Mouse (Mus musculus) CD4-positive naive resting alpha-beta T cell, adult 76 days (primary cell): ENCODE data around the gene Olfr606. TPM values are rescaled to one million over a fixed set of nuclear protein-coding genes. Genes with fewer than 3 reads are reported as not detected.

Source experiments
- total RNA-seq: library from RNA; stranded (reverse); gene quantifications from one replicate; pipeline ENCODE4 v1.2.4, GENCODE M21; 2023

The Olfr606 gene
- total RNA-seq, result not detected

DNA sequence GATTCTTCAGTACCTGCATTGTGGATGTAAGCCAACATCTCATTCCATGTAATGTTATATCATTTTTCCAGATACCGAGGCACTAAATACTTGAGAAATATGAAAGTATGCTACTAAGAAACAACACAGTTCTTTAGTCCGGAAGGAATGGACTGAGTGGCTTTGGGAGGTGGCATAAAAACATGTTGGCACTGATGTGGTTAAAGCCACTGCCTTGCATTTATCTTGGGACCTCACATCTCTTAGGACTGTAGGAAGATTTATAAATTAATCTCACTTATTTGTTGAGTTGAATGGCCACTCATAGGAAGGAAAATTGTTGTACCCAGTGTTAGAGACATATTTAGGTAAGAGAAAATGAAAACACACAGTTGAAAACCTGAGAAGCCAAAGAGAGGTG lies at the start of gene Olfr606:
Gene Olfr606 (plus strand): TSS at position 301 of the 400 bp plus-strand sequence.

DNA sequence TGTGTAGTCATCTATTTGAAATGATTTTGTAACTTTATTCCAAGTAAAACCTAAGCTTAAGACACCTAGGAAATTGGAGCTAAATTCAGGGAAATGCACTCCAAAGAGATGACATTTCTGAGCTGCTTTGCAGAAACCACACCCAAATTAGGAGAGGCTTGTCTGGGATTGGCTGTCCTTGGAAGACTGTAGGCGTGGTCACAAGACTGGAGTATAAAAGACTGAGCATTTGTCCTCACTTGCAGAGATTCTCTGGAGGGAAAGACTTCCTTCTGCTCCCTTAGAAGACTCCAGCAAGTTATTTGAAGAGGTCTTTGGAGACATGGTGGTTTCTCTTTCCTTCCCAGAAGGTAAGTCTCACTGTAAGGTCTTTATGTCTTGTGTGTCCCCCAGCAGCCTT lies 34.1 kb upstream of the Olfr606 start, which contains the start of gene Usp17lc:
Gene Usp17lc (plus strand): TSS at position 301 of the 400 bp plus-strand sequence.

DNA sequence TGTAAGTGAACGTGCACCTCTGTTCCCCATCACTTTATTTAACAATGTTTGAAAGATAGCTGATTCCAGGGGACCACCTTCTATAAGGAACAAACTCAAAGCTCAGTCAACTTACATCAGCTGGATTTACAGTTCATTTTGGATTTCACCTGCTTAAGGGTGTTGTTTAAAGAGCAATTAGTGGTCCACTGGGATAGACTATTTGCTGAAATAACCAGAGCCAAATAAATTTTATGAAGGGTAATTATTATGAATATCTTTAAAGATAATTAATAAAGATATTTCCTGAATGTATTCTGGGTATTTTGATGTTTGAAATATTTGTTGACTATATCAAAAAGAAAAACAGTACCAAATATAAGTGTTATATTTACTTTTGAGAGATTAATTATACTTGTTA lies 3.5 kb upstream of the Olfr606 start, which contains the start of gene Olfr605:
Gene Olfr605 (minus strand): TSS at position 101 of the 400 bp plus-strand sequence.

DNA sequence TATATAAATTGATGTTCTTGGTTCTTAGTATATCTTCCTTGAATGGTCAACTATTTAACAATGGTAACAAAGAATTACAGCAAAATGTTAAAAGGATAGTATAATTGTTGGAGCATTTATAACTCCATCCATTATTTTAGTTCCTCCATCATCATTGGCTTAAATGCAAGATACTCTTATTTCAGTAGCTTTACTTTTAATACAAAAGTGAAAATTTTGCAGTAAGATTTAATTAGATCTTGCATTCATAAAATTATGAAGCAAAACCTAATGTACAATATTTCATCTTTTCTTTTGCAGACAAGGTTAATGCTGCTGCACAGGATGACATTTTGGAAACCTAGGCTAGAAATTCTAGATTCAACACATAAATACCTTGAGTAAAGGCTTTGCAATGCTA lies 20.7 kb downstream of the Olfr606 start, which contains the start of gene Olfr608:
Gene Olfr608 (plus strand): TSS at position 301 of the 400 bp plus-strand sequence.

DNA sequence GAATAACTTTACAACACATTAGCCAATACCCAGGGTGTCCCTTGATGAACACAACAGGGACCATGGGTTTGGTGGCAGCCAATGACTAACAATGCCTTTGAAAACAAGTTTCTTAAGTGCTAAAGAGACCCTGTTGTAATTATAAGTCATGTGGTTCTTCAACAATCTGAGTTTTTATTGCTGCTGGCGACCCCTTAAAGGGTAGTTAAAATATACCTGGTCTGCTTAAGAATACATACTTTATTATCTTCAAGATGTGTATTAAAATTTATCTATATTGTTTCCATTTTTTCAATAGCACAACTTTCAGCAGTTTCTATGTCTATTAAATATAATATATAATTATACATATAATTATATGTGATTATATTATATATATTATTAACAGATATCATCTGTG lies 49.1 kb downstream of the Olfr606 start, which contains the start of gene Olfr609:
Gene Olfr609 (minus strand): TSS at position 101 of the 400 bp plus-strand sequence.

Other genes starting within 250 kb of the Olfr606 start
- not detected for gene Olfr593, start 237.2 kb upstream of the Olfr606 start, total RNA-seq
- gene Olfr594, start 232.1 kb upstream of the Olfr606 start, total RNA-seq, result not detected
- not detected for gene Usp17ld, start 196.5 kb upstream of the Olfr606 start, total RNA-seq
- gene Olfr596, start 143.4 kb upstream of the Olfr606 start, total RNA-seq, result not detected
- not detected for gene Olfr597, start 132.7 kb upstream of the Olfr606 start, total RNA-seq
- gene Olfr598, start 125.5 kb upstream of the Olfr606 start, total RNA-seq, result not detected
- gene Olfr599, start 113.1 kb upstream of the Olfr606 start, total RNA-seq, result not detected
- gene Olfr600, start 99.4 kb upstream of the Olfr606 start, total RNA-seq, result not detected
- gene Olfr601, start 86.4 kb upstream of the Olfr606 start, total RNA-seq, result not detected
- gene Olfr603, start 62.9 kb upstream of the Olfr606 start, total RNA-seq, result not detected
- gene Usp17lc, start 34.0 kb upstream of the Olfr606 start, total RNA-seq, result not detected
- gene Olfr605, start 3.6 kb upstream of the Olfr606 start, total RNA-seq, result not detected
- not detected for gene Olfr607, start 15.1 kb downstream of the Olfr606 start, total RNA-seq
- gene Olfr608, start 20.8 kb downstream of the Olfr606 start, total RNA-seq, result not detected
- not detected for gene Olfr609, start 49.0 kb downstream of the Olfr606 start, total RNA-seq
- not detected for gene Olfr610, start 63.1 kb downstream of the Olfr606 start, total RNA-seq
- not detected for gene Olfr611, start 71.8 kb downstream of the Olfr606 start, total RNA-seq
- gene Olfr612, start 93.7 kb downstream of the Olfr606 start, total RNA-seq, result not detected
- gene Olfr613, start 99.0 kb downstream of the Olfr606 start, total RNA-seq, result not detected
- gene Olfr615, start 107.0 kb downstream of the Olfr606 start, total RNA-seq, result not detected
- not detected for gene Olfr616, start 120.1 kb downstream of the Olfr606 start, total RNA-seq
- not detected for gene Olfr617, start 124.0 kb downstream of the Olfr606 start, total RNA-seq
- gene Olfr618, start 141.1 kb downstream of the Olfr606 start, total RNA-seq, result not detected
- not detected for gene Olfr619, start 151.5 kb downstream of the Olfr606 start, total RNA-seq
- not detected for gene Olfr620, start 163.5 kb downstream of the Olfr606 start, total RNA-seq
- not detected for gene Olfr622, start 193.7 kb downstream of the Olfr606 start, total RNA-seq
- not detected for gene Olfr623, start 214.7 kb downstream of the Olfr606 start, total RNA-seq
- not detected for gene Olfr624, start 222.1 kb downstream of the Olfr606 start, total RNA-seq
- gene Olfr625-ps1, start 233.7 kb downstream of the Olfr606 start, total RNA-seq, result not detected